20 mouse cellular contexts compared by ENCODE assay signal in the genomic region with DNA sequence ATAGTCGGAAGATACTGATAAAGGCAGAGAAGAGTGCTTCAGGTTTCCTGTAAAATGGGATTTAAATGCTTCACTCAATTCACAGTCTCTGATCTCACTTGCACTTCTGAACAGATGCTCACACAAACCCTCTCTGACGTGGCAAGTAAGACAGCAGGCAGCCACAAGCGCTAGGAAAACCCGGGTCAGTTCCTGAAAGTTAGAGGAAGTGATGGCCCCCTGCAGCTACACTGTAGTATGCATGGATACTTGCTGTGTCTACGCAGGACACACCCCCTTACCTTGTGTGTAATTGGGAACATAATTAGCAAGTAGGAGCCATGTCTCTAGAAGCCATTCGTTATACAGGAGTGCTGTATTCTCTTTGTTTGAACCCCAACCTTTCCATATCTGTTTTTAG.
A peak's percentile ranks its signal among the peaks of the same experiment; 100 is the strongest.
DNase-seq lines count a peak whose midpoint lies in the region; ATAC-seq and TF ChIP-seq lines count a peak whose summit lies in the region.
"Had no signal": no experiment of that assay in that cellular context is flagged by ENCODE, and none has a peak within 500 bp of the region (broad histone marks: within the 10 kb centered on the region; RNA-seq: fewer than 3 reads in every experiment).

No protein-coding gene starts in this region.

- ATAC-seq in neural tube, embryonic 13.5 days (ENCODE audit: low read depth): 0 out of 2 replicates have a peak, but pooled peaks have one; percentile 24
- ATAC-seq in hematopoietic stem cell, adult 5-6 weeks (replicated peaks in 1 of 2; ENCODE audit: insufficient read depth in 1 of 2, low FRiP score in 2 of 2, low TSS enrichment in 1 of 2, low read depth in 1 of 2, poor library complexity in 2 of 2, severe bottlenecking in 2 of 2): peak; percentile 75 to 85
- ATAC-seq: forebrain, embryonic 16.5 days had no signal

- no peak overlapping the region for H3K4me3 ChIP-seq in neural tube, embryonic 13.5 days
- H3K4me3 ChIP-seq in CH12.LX (replicated peaks in 1 of 3; ENCODE audit: low read depth in 2 of 3, low read length in 2 of 3, poor library complexity in 1 of 3): no peak overlapping the region
- H3K4me3 ChIP-seq: embryonic facial prominence, embryonic 12.5 days; erythroblast, embryonic 14.5 days; heart, adult 2 months; heart, embryonic 15.5 days had no signal

- TF ChIP-seq RAD21 in CH12.LX (IDR thresholded peaks at IDR 0.05; ENCODE audit: low read depth, low read length): no peak; the same call in 1 of the 2 replicates

- no peak overlapping the region for H3K27ac ChIP-seq in neural tube, embryonic 13.5 days (replicated peaks)
- no peak overlapping the region for H3K27ac ChIP-seq in CH12.LX (ENCODE audit: insufficient read depth, low read depth)
- H3K27ac ChIP-seq: embryonic facial prominence, embryonic 12.5 days; heart, adult 2 months; kidney, postnatal 0 days had no signal

- no peak overlapping the region for H3K4me2 ChIP-seq in neural tube, embryonic 13.5 days
- H3K4me2 ChIP-seq in CH12.LX (ENCODE audit: insufficient read depth, low read depth, poor library complexity, severe bottlenecking): no peak overlapping the region; the same call in 1 of the 2 replicates
- H3K4me2 ChIP-seq: embryonic facial prominence, embryonic 12.5 days; heart, embryonic 15.5 days; midbrain, embryonic 11.5 days had no signal

- dilution Hi-C loops in CH12.LX (cut with MboI; ENCODE audit: extremely low pct_ligation_motif_present, extremely low pct_unique_long_range_greater_than_20kb, low sequenced_read_pairs): no loop called here

- no peak for TF ChIP-seq POLR2A in CH12.LX (IDR thresholded peaks at IDR 0.05; ENCODE audit: low read depth, low read length)

- peak; percentile 73 for TF ChIP-seq EP300 in CH12.LX (IDR thresholded peaks at IDR 0.05; ENCODE audit: low read length)

- no peak for TF ChIP-seq CTCF in CH12.LX (conservative IDR thresholded peaks at IDR 0.05 in 1 of 2, IDR thresholded peaks at IDR 0.05 in 1 of 2; ENCODE audit: low read depth in 2 of 2, low read length in 2 of 2)

- H3K27me3 ChIP-seq in neural tube, embryonic 13.5 days: no peaks in the 10 kb centered on the region
- H3K27me3 ChIP-seq in CH12.LX (replicated peaks): no peaks in the 10 kb centered on the region
- H3K27me3 ChIP-seq: embryonic facial prominence, embryonic 12.5 days; heart, embryonic 15.5 days had no signal

- no peaks in the 10 kb centered on the region for H3K36me3 ChIP-seq in neural tube, embryonic 13.5 days
- no peaks in the 10 kb centered on the region for H3K36me3 ChIP-seq in CH12.LX (replicated peaks in 1 of 2; ENCODE audit: control insufficient read depth in 1 of 2, insufficient read depth in 1 of 2, low read length in 1 of 2)
- H3K36me3 ChIP-seq: embryonic facial prominence, embryonic 12.5 days; heart, embryonic 15.5 days had no signal

- in situ Hi-C loops in CH12.LX (cut with MboI; ENCODE audit: low pct_ligation_motif_present, low pct_unique_long_range_greater_than_20kb, low sequenced_read_pairs): no loop called here

- 62% methylated on average over 6 of the region's 6 CpGs for WGBS in neural tube, embryonic 13.5 days

- H3K9me3 ChIP-seq in neural tube, embryonic 13.5 days: no peaks in the 10 kb centered on the region
- no peaks in the 10 kb centered on the region for H3K9me3 ChIP-seq in CH12.LX (replicated peaks; ENCODE audit: low read length)
- H3K9me3 ChIP-seq: embryonic facial prominence, embryonic 12.5 days; heart, embryonic 15.5 days had no signal

- no peaks in the 10 kb centered on the region for H3K79me2 ChIP-seq in CH12.LX (replicated peaks; ENCODE audit: control insufficient read depth, extremely low read depth, insufficient read depth, poor library complexity, severe bottlenecking)

- H3K9ac ChIP-seq in neural tube, embryonic 13.5 days: no peak overlapping the region
- H3K9ac ChIP-seq in CH12.LX (ENCODE audit: insufficient read depth, low read depth): no peak overlapping the region
- H3K9ac ChIP-seq: embryonic facial prominence, embryonic 12.5 days; heart, embryonic 15.5 days had no signal

- H3K4me1 ChIP-seq in neural tube, embryonic 13.5 days (replicated peaks): peaks cover 5% of the 10 kb centered on the region
- peaks cover 5 to 23% of the 10 kb centered on the region in 2 experiments; a peak in 3 of 4 replicates for H3K4me1 ChIP-seq in CH12.LX (ENCODE audit: control insufficient read depth in 1 of 2, insufficient read depth in 2 of 2)

- DNase-seq in neural tube, embryonic 10.5 days (ENCODE audit: extremely low spot score, low spot score): no peak
- peak; percentile 90 for DNase-seq in CH12.LX (ENCODE audit: extremely low read depth)
- peak; percentile 44 for DNase-seq in retina, embryonic 14.5 days (ENCODE audit: low spot score)
- no peak for DNase-seq in layer of hippocampus, adult 11-12 months (ENCODE audit: low spot score)
- no peak for DNase-seq in layer of hippocampus, adult 9-11 months
- no peak for DNase-seq in layer of hippocampus, adult 9-10 months (ENCODE audit: low spot score)
- DNase-seq: cerebellum, adult 8-10 months; heart, adult 2 months; heart, postnatal 4 days; kidney, adult 18-20 months; left cerebral cortex, postnatal 4 days; lung, adult 18-20 months had no signal

TF ChIP-seq in CH12.LX, 34 proteins besides CTCF, POLR2A, EP300 and RAD21:
- no peak for TF ChIP-seq NRF1 (IDR thresholded peaks at IDR 0.05; ENCODE audit: low read depth, low read length)
- no peak for TF ChIP-seq RCOR1 (conservative IDR thresholded peaks at IDR 0.05; ENCODE audit: low read depth, low read length)
- TF ChIP-seq IRF4 (IDR thresholded peaks at IDR 0.05; ENCODE audit: low read depth, low read length): peak; percentile 65
- no peak for TF ChIP-seq ZNF384 (IDR thresholded peaks at IDR 0.05; ENCODE audit: low read depth, low read length)
- TF ChIP-seq CHD2 (IDR thresholded peaks at IDR 0.05; ENCODE audit: low read length): peak; percentile 36; the same call in 1 of the 2 replicates
- no peak for TF ChIP-seq CHD1 (IDR thresholded peaks at IDR 0.05; ENCODE audit: low read depth, low read length)
- TF ChIP-seq ETS1 (conservative IDR thresholded peaks at IDR 0.05; ENCODE audit: low read depth, low read length): peak; percentile 70
- TF ChIP-seq SMC3 (IDR thresholded peaks at IDR 0.05; ENCODE audit: low read depth, low read length): 0 out of 2 replicates have a peak, but pooled peaks have one; percentile 4
- TF ChIP-seq BHLHE40 (IDR thresholded peaks at IDR 0.05; ENCODE audit: low read depth, low read length): 0 out of 2 replicates have a peak, but pooled peaks have one; percentile 33
- TF ChIP-seq SIN3A (IDR thresholded peaks at IDR 0.05; ENCODE audit: low read length): no peak
- no peak for TF ChIP-seq NELFE (IDR thresholded peaks at IDR 0.05; ENCODE audit: low read depth, low read length)
- no peak for TF ChIP-seq JUN (IDR thresholded peaks at IDR 0.05; ENCODE audit: insufficient read depth, low read depth, low read length)
- peak; percentile 35; the same call in 1 of the 2 replicates for TF ChIP-seq MAX (IDR thresholded peaks at IDR 0.05; ENCODE audit: low read length)
- TF ChIP-seq MAZ (IDR thresholded peaks at IDR 0.05; ENCODE audit: low read depth, low read length): no peak
- TF ChIP-seq USF2 (conservative IDR thresholded peaks at IDR 0.05; ENCODE audit: low read depth, low read length): no peak
- peak; percentile 12; the same call in 1 of the 2 replicates for TF ChIP-seq TCF12 (IDR thresholded peaks at IDR 0.05; ENCODE audit: low read depth, low read length)
- no peak for TF ChIP-seq POLR2AphosphoS2 (IDR thresholded peaks at IDR 0.05; ENCODE audit: low read depth, low read length)
- peak; percentile 60; the same call in 1 of the 2 replicates for TF ChIP-seq ELF1 (IDR thresholded peaks at IDR 0.05; ENCODE audit: low read depth, low read length)
- 0 out of 2 replicates have a peak, but pooled peaks have one; percentile 46 for TF ChIP-seq JUND (conservative IDR thresholded peaks at IDR 0.05; ENCODE audit: low read depth, low read length)
- no peak for TF ChIP-seq MAFK (IDR thresholded peaks at IDR 0.05; ENCODE audit: insufficient replicate concordance, low read length)
- TF ChIP-seq MEF2A (IDR thresholded peaks at IDR 0.05; ENCODE audit: borderline replicate concordance, low read depth, low read length): peak; percentile 27; the same call in 1 of the 2 replicates

Comparison
In these comparisons a context has a peak if more than half of its experiments do, and no peak if none do; other contexts are left out.
1. DNase-seq: peak in CH12.LX (single experiment) and retina, embryonic 14.5 days (single experiment); none in neural tube, embryonic 10.5 days (single experiment), layer of hippocampus, adult 11-12 months (single experiment), layer of hippocampus, adult 9-11 months (single experiment) and layer of hippocampus, adult 9-10 months (single experiment).